Mouse (Mus musculus) midbrain, postnatal 0 days (tissue): ENCODE measurements at regions not wholly inside any gene's neighbourhood (a gene's known extent, or its start where the extent isn't known, plus 50 kb on each side); places are given as distances from the start of the nearest gene placed in this dataset.
A peak's percentile ranks its signal among the peaks of the same experiment; 100 is the strongest.

Source experiments
- ATAC-seq: fragments of 200-750 bp; cut with Nextera tagmentation; 2 replicates; pipeline ENCODE4 v1.8.0; 2017; ENCODE audit warnings: moderate number of reproducible peaks, mild to moderate bottlenecking, moderate TSS enrichment, moderate library complexity; ENCODE audit not compliant: low FRiP score
- DNase-seq: peaks from one replicate; pipeline ENCODE4 v3.0.0-alpha.2; 2015; ENCODE audit warnings: low spot score
- H3K27ac ChIP-seq: fragments of 300-500 bp; sonication (generic); 2 replicates; pipeline ENCODE4 v1.5.1; 2014; ENCODE audit warnings: low read depth, mild to moderate bottlenecking, low read length, mixed read lengths
- H3K27me3 ChIP-seq: fragments of 300-500 bp; sonication (generic); 2 replicates; pipeline ENCODE4 v1.6.1; 2014; ENCODE audit warnings: low read length, control low read depth, mixed read lengths; ENCODE audit not compliant: insufficient read depth
- H3K36me3 ChIP-seq: fragments of 300-500 bp; sonication (generic); 2 replicates; pipeline ENCODE4 v1.6.1; 2014; ENCODE audit warnings: low read length, control low read depth, mixed read lengths; ENCODE audit not compliant: insufficient read depth
- H3K4me1 ChIP-seq: fragments of 300-500 bp; sonication (generic); 2 replicates; pipeline ENCODE4 v1.6.1; 2014; ENCODE audit warnings: mild to moderate bottlenecking, control low read depth, antibody characterized with exemption, low read length, mixed read lengths; ENCODE audit not compliant: insufficient read depth
- H3K4me2 ChIP-seq: fragments of 300-500 bp; sonication (generic); 2 replicates; pipeline ENCODE4 v1.6.1; 2014; ENCODE audit warnings: low read depth, mild to moderate bottlenecking, low read length, mixed read lengths; ENCODE audit not compliant: poor library complexity, severe bottlenecking
- H3K4me3 ChIP-seq: fragments of 300-500 bp; sonication (generic); 2 replicates; pipeline ENCODE4 v1.5.1; 2014; ENCODE audit warnings: low read depth, mild to moderate bottlenecking, low read length, moderate library complexity
- H3K9ac ChIP-seq: fragments of 300-500 bp; sonication (generic); replicated peaks from 2 replicates; pipeline ENCODE4 v1.6.1; 2014; ENCODE audit warnings: mild to moderate bottlenecking, low read length, moderate library complexity, mixed read lengths; ENCODE audit not compliant: poor library complexity, severe bottlenecking
- H3K9me3 ChIP-seq: fragments of 300-500 bp; sonication (generic); 2 replicates; pipeline ENCODE4 v1.6.1; 2016; ENCODE audit warnings: low read length, control low read depth
- CTCF ChIP-seq: IDR thresholded peaks from 2 replicates; pipeline ENCODE4 v1.5.1; 2016; ENCODE audit warnings: antibody characterized with exemption, mild to moderate bottlenecking
- WGBS: fragments of 180-500 bp; shearing (Covaris S2); extraction: QIAGEN DNeasy Blood & Tissue Kit; methylation state at CpG from one replicate; pipeline ENCODE4 v1.1.7; 2014; 5-methylcytosine and 5-hydroxymethylcytosine counted together

- no peaks in the 10 kb centered on the region for H3K4me1 ChIP-seq
- no peaks in the 10 kb centered on the region for H3K9me3 ChIP-seq
- no peak for TF ChIP-seq CTCF
- no peaks in the 10 kb centered on the region for H3K27me3 ChIP-seq
- DNase-seq (no peak), ATAC-seq (no peak)
- H3K9ac ChIP-seq, result no peak overlapping the region
- H3K4me2 ChIP-seq, result no peak overlapping the region
- no peak overlapping the region for H3K4me3 ChIP-seq
- H3K27ac ChIP-seq, result no peak overlapping the region
- 84% methylated on average over 1 of the region's 1 CpGs for WGBS
- no peaks in the 10 kb centered on the region for H3K36me3 ChIP-seq
These were observed 446.1 kb upstream of the Castor2 start for GRCm38 (mm10) chr5:133653431-133653830.

GRCm38 (mm10) chr5:133650246-133650645 lies 449.3 kb upstream of the Castor2 start:
- Histone ChIP-seq H3K27ac (no peak overlapping the region), H3K9me3 (0 out of 2 replicates have a peak, but pooled peaks cover 5% of the 10 kb centered on the region), H3K4me1 (no peaks in the 10 kb centered on the region), H3K4me2 (no peak overlapping the region), H3K4me3 (no peak overlapping the region), H3K36me3 (no peaks in the 10 kb centered on the region), H3K27me3 (no peaks in the 10 kb centered on the region), H3K9ac (no peak overlapping the region)
- TF ChIP-seq CTCF, result no peak
- ATAC-seq (no peak), DNase-seq (peak; percentile 49)
- WGBS, result 89% methylated on average over 3 of the region's 3 CpGs

- 71% methylated on average over 3 of the region's 3 CpGs for WGBS
- ATAC-seq, result no peak
- Histone ChIP-seq H3K27me3 (no peaks in the 10 kb centered on the region), H3K27ac (no peak overlapping the region), H3K36me3 (no peaks in the 10 kb centered on the region), H3K9me3 (0 out of 2 replicates have a peak, but pooled peaks cover 5% of the 10 kb centered on the region), H3K9ac (no peak overlapping the region), H3K4me3 (no peak overlapping the region), H3K4me1 (no peaks in the 10 kb centered on the region), H3K4me2 (no peak overlapping the region)
- TF ChIP-seq CTCF, result no peak
- no peak for DNase-seq
These were observed 453.8 kb upstream of the Castor2 start for GRCm38 (mm10) chr5:133645696-133646195.

- ATAC-seq, result no peak
- Histone ChIP-seq H3K4me3 (no peak overlapping the region), H3K27me3 (no peaks in the 10 kb centered on the region), H3K27ac (no peak overlapping the region), H3K9ac (no peak overlapping the region), H3K4me1 (no peaks in the 10 kb centered on the region), H3K36me3 (no peaks in the 10 kb centered on the region), H3K9me3 (0 out of 2 replicates have a peak, but pooled peaks cover 5% of the 10 kb centered on the region), H3K4me2 (no peak overlapping the region)
- WGBS, result 42% methylated on average over 2 of the region's 2 CpGs
- TF ChIP-seq CTCF, result no peak
- DNase-seq, result peak; percentile 54
These were observed 456.2 kb upstream of the Castor2 start for GRCm38 (mm10) chr5:133643326-133643725.

- H3K9me3 ChIP-seq, result no peaks in the 10 kb centered on the region
- ATAC-seq (no peak), DNase-seq (peak; percentile 49)
- no peaks in the 10 kb centered on the region for H3K36me3 ChIP-seq
- 40% methylated on average over 5 of the region's 5 CpGs for WGBS
- H3K4me2 ChIP-seq, result no peak overlapping the region
- H3K4me1 ChIP-seq, result no peaks in the 10 kb centered on the region
- no peak overlapping the region for H3K4me3 ChIP-seq
- no peak overlapping the region for H3K9ac ChIP-seq
- no peak overlapping the region for H3K27ac ChIP-seq
- no peaks in the 10 kb centered on the region for H3K27me3 ChIP-seq
- TF ChIP-seq CTCF, result no peak
These were observed 465.0 kb upstream of the Castor2 start for GRCm38 (mm10) chr5:133634481-133634880.

GRCm38 (mm10) chr5:133631812-133632211 lies 467.7 kb upstream of the Castor2 start:
- Histone ChIP-seq H3K27ac (no peak overlapping the region), H3K4me3 (no peak overlapping the region), H3K36me3 (no peaks in the 10 kb centered on the region), H3K4me1 (no peaks in the 10 kb centered on the region), H3K4me2 (no peak overlapping the region), H3K27me3 (no peaks in the 10 kb centered on the region), H3K9me3 (no peaks in the 10 kb centered on the region), H3K9ac (no peak overlapping the region)
- TF ChIP-seq CTCF, result no peak
- DNase-seq (no peak), ATAC-seq (no peak)
